Mouse (Mus musculus) forebrain, embryonic 12.5 days (tissue): ENCODE measurements at regions not wholly inside any gene's neighbourhood (a gene's known extent, or its start where the extent isn't known, plus 50 kb on each side); places are given as distances from the start of the nearest gene placed in this dataset.

Source experiments
- ATAC-seq: fragments of 200-750 bp; cut with Nextera tagmentation; 2 replicates; pipeline ENCODE4 v1.8.0; 2017; ENCODE audit warnings: moderate TSS enrichment; ENCODE audit not compliant: low FRiP score
- H3K27ac ChIP-seq: fragments of 300-500 bp; sonication (generic); 2 replicates; pipeline ENCODE4 v1.5.1; 2016; ENCODE audit warnings: mild to moderate bottlenecking
- H3K27me3 ChIP-seq: fragments of 300-500 bp; sonication (generic); 2 replicates; pipeline ENCODE4 v1.6.1; 2016; ENCODE audit warnings: mild to moderate bottlenecking
- H3K36me3 ChIP-seq: fragments of 300-500 bp; sonication (generic); replicated peaks from 2 replicates; pipeline ENCODE4 v1.6.1; 2016; ENCODE audit warnings: mild to moderate bottlenecking
- H3K4me1 ChIP-seq: fragments of 300-500 bp; sonication (generic); 2 replicates; pipeline ENCODE4 v1.6.1; 2016
- H3K4me2 ChIP-seq: fragments of 300-500 bp; sonication (generic); 2 replicates; pipeline ENCODE4 v1.6.1; 2016; ENCODE audit warnings: mild to moderate bottlenecking, moderate library complexity
- H3K4me3 ChIP-seq: fragments of 300-500 bp; sonication (generic); replicated peaks from 2 replicates; pipeline ENCODE4 v1.5.1; 2016; ENCODE audit warnings: mild to moderate bottlenecking
- H3K9ac ChIP-seq: fragments of 300-500 bp; sonication (generic); 2 replicates; pipeline ENCODE4 v1.6.1; 2016; ENCODE audit warnings: mild to moderate bottlenecking
- H3K9me3 ChIP-seq: fragments of 300-500 bp; sonication (generic); 2 replicates; pipeline ENCODE4 v1.6.1; 2016
- WGBS: fragments of 180-500 bp; shearing (Covaris S2); methylation state at CpG from one replicate; pipeline ENCODE4 v1.1.7; 2016; 5-methylcytosine and 5-hydroxymethylcytosine counted together

DNA sequence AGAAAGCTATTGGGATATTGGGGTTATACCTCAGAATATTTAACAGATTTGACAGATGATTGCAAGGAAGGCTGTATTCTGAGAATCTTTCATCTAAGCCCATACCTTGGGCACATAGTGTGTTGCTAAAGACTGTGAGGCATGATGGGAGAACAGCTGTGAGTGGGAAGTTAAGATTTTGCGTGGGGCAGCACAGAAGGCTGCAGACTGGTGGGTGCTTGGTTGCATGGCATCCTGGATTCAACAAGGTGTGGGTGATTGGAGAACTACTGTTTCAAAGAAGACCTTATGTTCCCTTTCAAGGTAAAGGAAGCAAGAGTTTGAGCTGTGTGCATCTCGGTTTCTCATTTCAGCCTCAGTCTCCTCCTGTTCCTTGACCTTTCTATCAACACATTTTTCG, 584.8 kb downstream of the Sh2d4b start:
- Histone ChIP-seq H3K4me1 (no peaks in the 10 kb centered on the region), H3K9me3 (no peaks in the 10 kb centered on the region), H3K4me2 (no peak overlapping the region), H3K9ac (no peak overlapping the region), H3K36me3 (no peaks in the 10 kb centered on the region), H3K4me3 (no peak overlapping the region), H3K27ac (no peak overlapping the region), H3K27me3 (no peaks in the 10 kb centered on the region)
- WGBS: 87% methylated on average over 3 of the region's 3 CpGs
- ATAC-seq: no peak

DNA sequence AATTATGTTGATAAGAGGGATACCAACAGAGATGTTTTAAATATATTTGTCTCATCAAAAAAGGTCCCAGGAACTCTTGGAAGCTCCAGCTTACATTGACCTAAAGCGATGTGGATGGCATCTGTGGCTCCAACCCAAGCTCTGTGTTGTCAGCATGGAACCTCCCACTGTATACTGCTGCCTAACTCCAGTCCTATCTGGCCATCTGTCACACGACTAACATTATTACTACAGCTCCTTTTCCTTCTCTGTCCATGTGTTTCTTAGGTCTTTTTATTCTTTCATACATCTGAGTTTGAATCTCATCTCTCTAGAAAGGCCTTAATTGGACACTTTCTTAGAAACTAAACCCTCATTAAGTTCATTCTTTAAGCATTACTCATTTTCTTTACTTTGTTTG, 613.9 kb downstream of the Sh2d4b start:
- Histone ChIP-seq H3K4me3 (no peak overlapping the region), H3K27ac (no peak overlapping the region), H3K27me3 (no peaks in the 10 kb centered on the region), H3K4me2 (no peak overlapping the region), H3K36me3 (no peaks in the 10 kb centered on the region), H3K9me3 (no peaks in the 10 kb centered on the region), H3K4me1 (no peaks in the 10 kb centered on the region), H3K9ac (no peak overlapping the region)
- ATAC-seq: no peak; the same call in 1 of the 2 replicates
- 65% methylated on average over 2 of the region's 2 CpGs for WGBS

DNA sequence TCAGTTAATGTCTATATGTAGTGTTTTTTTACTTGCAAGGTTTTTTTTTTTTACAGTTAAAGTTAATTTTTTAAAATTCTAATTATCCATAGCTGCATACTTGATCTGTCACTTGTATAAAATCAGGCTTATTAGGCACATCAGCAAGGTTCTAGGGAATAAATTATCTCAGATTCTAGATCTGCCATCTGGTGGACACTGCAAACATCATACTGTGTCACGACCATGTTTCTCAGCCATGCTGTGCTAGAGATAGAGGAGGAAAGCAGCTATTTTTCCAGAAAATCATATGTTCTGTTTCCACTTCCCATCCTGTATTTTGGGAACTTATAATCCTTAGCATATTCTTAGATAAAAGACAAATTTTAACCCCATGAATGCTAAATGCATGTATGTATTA, 617.7 kb downstream of the Sh2d4b start:
- no peak overlapping the region for H3K4me2 ChIP-seq
- WGBS: 30% methylated on average over 1 of the region's 1 CpGs
- ATAC-seq: peak; percentile 58; the same call in 1 of the 2 replicates

DNA sequence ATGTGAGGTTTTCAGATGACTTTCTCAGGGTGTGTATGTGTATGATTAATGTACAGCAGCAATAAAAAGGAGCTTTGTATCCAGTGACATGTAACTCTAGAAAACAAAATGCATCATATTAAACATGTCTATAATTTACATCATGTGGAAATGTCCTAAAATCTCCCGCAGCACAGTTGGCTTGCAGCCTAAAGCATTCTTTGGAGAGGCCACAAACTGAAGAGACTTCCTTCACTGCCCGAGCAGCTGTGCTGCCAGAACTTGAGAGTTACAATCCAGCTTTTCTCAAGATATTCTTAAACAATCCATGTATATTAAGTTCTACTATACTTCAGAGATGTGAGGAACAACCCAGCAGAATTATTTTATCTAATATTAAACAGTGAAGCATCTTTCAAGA, 631.4 kb downstream of the Sh2d4b start:
- Histone ChIP-seq H3K4me2 (no peak overlapping the region), H3K4me3 (no peak overlapping the region), H3K9me3 (no peaks in the 10 kb centered on the region), H3K27ac (no peak overlapping the region), H3K27me3 (no peaks in the 10 kb centered on the region), H3K4me1 (no peaks in the 10 kb centered on the region), H3K36me3 (no peaks in the 10 kb centered on the region), H3K9ac (no peak overlapping the region)
- ATAC-seq: no peak
- 81% methylated on average over 2 of the region's 2 CpGs for WGBS

More for the DNA sequence above, 617.7 kb downstream of the Sh2d4b start:
- H3K9me3 ChIP-seq: no peaks in the 10 kb centered on the region
- no peak overlapping the region for H3K9ac ChIP-seq
- H3K4me1 ChIP-seq: no peaks in the 10 kb centered on the region
- H3K36me3 ChIP-seq: no peaks in the 10 kb centered on the region
- H3K27ac ChIP-seq: no peak overlapping the region
- H3K4me3 ChIP-seq: no peak overlapping the region
- H3K27me3 ChIP-seq: no peaks in the 10 kb centered on the region

DNA sequence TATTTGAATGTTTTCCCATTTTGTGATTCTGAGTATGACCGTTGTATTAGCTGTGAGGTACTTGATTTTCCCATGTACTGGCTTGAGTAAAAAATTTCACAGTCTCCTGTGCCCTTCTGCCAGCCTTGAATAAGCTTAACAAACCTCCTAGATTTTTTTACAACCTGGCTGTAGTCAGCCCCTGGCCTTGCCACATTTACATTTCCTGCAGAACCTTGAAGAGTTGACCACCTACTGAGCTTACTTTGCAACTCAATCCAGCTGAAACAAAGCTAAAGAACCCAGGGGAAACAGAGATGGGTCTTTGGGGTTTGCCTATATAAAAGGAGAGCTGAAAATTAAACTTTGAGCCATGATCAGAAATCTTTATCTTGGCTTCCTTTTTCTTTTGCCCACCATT, 661.0 kb downstream of the Sh2d4b start:
- Histone ChIP-seq H3K4me1 (no peaks in the 10 kb centered on the region), H3K27me3 (no peaks in the 10 kb centered on the region), H3K9ac (no peak overlapping the region), H3K9me3 (no peaks in the 10 kb centered on the region), H3K4me2 (no peak overlapping the region), H3K36me3 (no peaks in the 10 kb centered on the region), H3K27ac (no peak overlapping the region), H3K4me3 (no peak overlapping the region)
- WGBS: 78% methylated on average over 1 of the region's 1 CpGs
- ATAC-seq: no peak

DNA sequence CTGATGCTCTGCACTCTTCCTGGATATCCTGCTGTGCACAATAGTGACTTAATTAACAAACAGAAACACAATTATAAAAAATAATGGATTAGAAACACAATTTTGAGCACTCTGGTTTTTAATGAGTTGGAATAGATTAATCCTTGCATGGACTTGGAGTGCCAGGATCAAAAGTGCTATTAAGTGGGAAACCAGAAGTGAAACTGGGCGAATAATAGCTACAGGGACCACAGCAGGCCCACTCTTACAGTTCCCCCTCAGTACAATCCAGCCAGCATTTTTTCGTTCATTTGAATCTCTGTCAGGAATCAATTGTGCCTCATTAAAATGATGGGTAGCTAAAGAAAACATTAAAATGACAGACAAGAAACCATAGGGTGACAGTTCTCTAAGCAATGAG, 668.7 kb downstream of the Sh2d4b start:
- Histone ChIP-seq H3K4me2 (no peak overlapping the region), H3K4me1 (no peaks in the 10 kb centered on the region), H3K36me3 (no peaks in the 10 kb centered on the region), H3K27ac (no peak overlapping the region), H3K9me3 (no peaks in the 10 kb centered on the region), H3K9ac (no peak overlapping the region), H3K4me3 (no peak overlapping the region), H3K27me3 (no peaks in the 10 kb centered on the region)
- 64% methylated on average over 2 of the region's 2 CpGs for WGBS
- no peak for ATAC-seq
